Mouse (Mus musculus) limb, embryonic 14.5 days (tissue): ENCODE results near the gene Fads2. TPM values are rescaled to one million over a fixed set of nuclear protein-coding genes. Genes with fewer than 3 reads are reported as not detected.

Source experiments
- ATAC-seq: fragments of 200-750 bp; cut with Nextera tagmentation; 2 replicates; pipeline ENCODE4 v1.8.0; 2017; ENCODE audit warnings: low read depth, moderate number of reproducible peaks, moderate TSS enrichment; ENCODE audit not compliant: low FRiP score
- DNase-seq: peaks from one replicate; pipeline ENCODE4 v3.0.0-alpha.2; 2015; ENCODE audit warnings: low spot score
- H3K27ac ChIP-seq: fragments of 300-500 bp; sonication (generic); replicated peaks from 2 replicates; pipeline ENCODE4 v1.5.1; 2014; ENCODE audit warnings: low read depth, mild to moderate bottlenecking, low read length, moderate library complexity, mixed read lengths
- H3K27me3 ChIP-seq: fragments of 300-500 bp; sonication (generic); 2 replicates; pipeline ENCODE4 v1.6.1; 2014; ENCODE audit warnings: low read length, mixed read lengths; ENCODE audit not compliant: control insufficient read depth, insufficient read depth
- H3K36me3 ChIP-seq: fragments of 300-500 bp; sonication (generic); 2 replicates; pipeline ENCODE4 v1.6.1; 2014; ENCODE audit warnings: mild to moderate bottlenecking, low read length, moderate library complexity, mixed read lengths; ENCODE audit not compliant: control insufficient read depth, insufficient read depth
- H3K4me1 ChIP-seq: fragments of 300-500 bp; sonication (generic); 2 replicates; pipeline ENCODE4 v1.6.1; 2014; ENCODE audit warnings: antibody characterized with exemption, low read length, mixed read lengths; ENCODE audit not compliant: control insufficient read depth, insufficient read depth
- H3K4me2 ChIP-seq: fragments of 300-500 bp; sonication (generic); replicated peaks from 2 replicates; pipeline ENCODE4 v1.6.1; 2014; ENCODE audit warnings: low read depth, mild to moderate bottlenecking, low read length, moderate library complexity; ENCODE audit not compliant: severe bottlenecking
- H3K4me3 ChIP-seq: fragments of 300-500 bp; sonication (generic); replicated peaks from 2 replicates; pipeline ENCODE4 v1.5.1; 2014; ENCODE audit warnings: low read length
- H3K9ac ChIP-seq: fragments of 300-500 bp; sonication (generic); 2 replicates; pipeline ENCODE4 v1.6.1; 2014; ENCODE audit warnings: mild to moderate bottlenecking, low read depth, low read length, moderate library complexity; ENCODE audit not compliant: severe bottlenecking
- H3K9me3 ChIP-seq: fragments of 300-500 bp; sonication (generic); 2 replicates; pipeline ENCODE4 v1.6.1; 2016; ENCODE audit warnings: low read length; ENCODE audit not compliant: control insufficient read depth
- POLR2A ChIP-seq: fragments of 200-500 bp; IDR thresholded peaks from 2 replicates; pipeline ENCODE4 v1.8.0; 2012; ENCODE audit warnings: inconsistent platforms, mild to moderate bottlenecking, moderate library complexity, borderline replicate concordance; ENCODE audit not compliant: insufficient read depth, insufficient read length; ENCODE audit errors: extremely low read depth
- WGBS: fragments of 180-500 bp; shearing (Covaris S2); extraction: QIAGEN DNeasy Blood & Tissue Kit; methylation state at CpG from one replicate; pipeline ENCODE4 v1.1.7; 2014; 5-methylcytosine and 5-hydroxymethylcytosine counted together
- polyA plus RNA-seq, 2 experiments: library from polyadenylated mRNA; depleted of rRNA in 1 of 2; stranded (reverse) in 1 of 2; unstranded in 1 of 2; fragments of >200 nt; fragmentation: Nextera tagmentation in 1 of 2; extraction: Ambion mirVana in 1 of 2; gene quantifications; 2 replicates each; pipeline versions ENCODE4 v1.2.1 to v1.2.3; 2012 to 2014

Gene Fads2
- polyA plus RNA-seq, 2 experiments: 26.4 to 80.3 TPM

- H3K4me2 ChIP-seq: no peak overlapping the region
- no peak for TF ChIP-seq POLR2A
- H3K4me1 ChIP-seq: no peaks in the 10 kb centered on the region
- 86% methylated on average over 2 of the region's 2 CpGs for WGBS
- H3K4me3 ChIP-seq: no peak overlapping the region
- H3K9ac ChIP-seq: no peak overlapping the region
- H3K9me3 ChIP-seq: no peaks in the 10 kb centered on the region
- H3K27me3 ChIP-seq: no peaks in the 10 kb centered on the region
- H3K27ac ChIP-seq: no peak overlapping the region
- H3K36me3 ChIP-seq: no peaks in the 10 kb centered on the region
- ATAC-seq: no peak
- no peak for DNase-seq
These were observed 7.1 kb upstream of the Fads2 start for GRCm38 (mm10) chr19:10108666-10109065.

- DNase-seq (no peak), ATAC-seq (no peak)
- no peak for TF ChIP-seq POLR2A
These were observed 6.6 kb upstream of the Fads2 start for GRCm38 (mm10) chr19:10108129-10108528.

GRCm38 (mm10) chr19:10107051-10107611 lies 5.6 kb upstream of the Fads2 start:
- 85% methylated on average over 5 of the region's 5 CpGs for WGBS
- no peak overlapping the region for H3K4me3 ChIP-seq

More at GRCm38 (mm10) chr19:10108129-10108528, 6.6 kb upstream of the Fads2 start:
- 100% methylated on average over 1 of the region's 1 CpGs for WGBS
- Histone ChIP-seq H3K4me1 (no peaks in the 10 kb centered on the region), H3K9me3 (no peaks in the 10 kb centered on the region), H3K27ac (no peak overlapping the region), H3K36me3 (no peaks in the 10 kb centered on the region), H3K4me2 (no peak overlapping the region), H3K27me3 (no peaks in the 10 kb centered on the region), H3K9ac (no peak overlapping the region), H3K4me3 (no peak overlapping the region)

GRCm38 (mm10) chr19:10106634-10107033 lies 5.1 kb upstream of the Fads2 start:
- Histone ChIP-seq H3K4me1 (peaks cover 5% of the 10 kb centered on the region), H3K27me3 (no peaks in the 10 kb centered on the region), H3K9me3 (no peaks in the 10 kb centered on the region), H3K9ac (no peak overlapping the region), H3K27ac (no peak overlapping the region), H3K36me3 (no peaks in the 10 kb centered on the region), H3K4me2 (no peak overlapping the region), H3K4me3 (no peak overlapping the region)
- no peak for ATAC-seq
- WGBS: 85% methylated on average over 2 of the region's 2 CpGs
- DNase-seq: no peak
- TF ChIP-seq POLR2A: no peak

More at GRCm38 (mm10) chr19:10107051-10107611, 5.6 kb upstream of the Fads2 start:
- H3K27me3 ChIP-seq: no peaks in the 10 kb centered on the region
- H3K4me2 ChIP-seq: no peak overlapping the region
- H3K36me3 ChIP-seq: no peaks in the 10 kb centered on the region
- TF ChIP-seq POLR2A: no peak
- no peak overlapping the region for H3K27ac ChIP-seq
- no peak overlapping the region for H3K9ac ChIP-seq
- ATAC-seq: no peak
- no peak for DNase-seq
- H3K4me1 ChIP-seq: peaks cover 4% of the 10 kb centered on the region
- H3K9me3 ChIP-seq: no peaks in the 10 kb centered on the region

- Histone ChIP-seq H3K27me3 (no peaks in the 10 kb centered on the region), H3K4me3 (no peak overlapping the region), H3K9me3 (no peaks in the 10 kb centered on the region), H3K4me1 (peaks cover 8% of the 10 kb centered on the region), H3K4me2 (no peak overlapping the region), H3K9ac (no peak overlapping the region), H3K27ac (no peak overlapping the region), H3K36me3 (no peaks in the 10 kb centered on the region)
- ATAC-seq (no peak), DNase-seq (no peak)
- WGBS: 74% methylated on average over 10 of the region's 10 CpGs
- TF ChIP-seq POLR2A: no peak
These were observed 3.5 kb upstream of the Fads2 start for GRCm38 (mm10) chr19:10105034-10105493.
